Mouse (Mus musculus): ENCODE results near the gene Tmem131. TPM values are rescaled to one million over a fixed set of nuclear protein-coding genes. Genes with fewer than 3 reads are reported as not detected.

Gene Tmem131
- polyA plus RNA-seq (2015; fragmentation: Nextera tagmentation; extraction: Ambion mirVana): 13.7 and 16.8 TPM in 2 replicates

DNA sequence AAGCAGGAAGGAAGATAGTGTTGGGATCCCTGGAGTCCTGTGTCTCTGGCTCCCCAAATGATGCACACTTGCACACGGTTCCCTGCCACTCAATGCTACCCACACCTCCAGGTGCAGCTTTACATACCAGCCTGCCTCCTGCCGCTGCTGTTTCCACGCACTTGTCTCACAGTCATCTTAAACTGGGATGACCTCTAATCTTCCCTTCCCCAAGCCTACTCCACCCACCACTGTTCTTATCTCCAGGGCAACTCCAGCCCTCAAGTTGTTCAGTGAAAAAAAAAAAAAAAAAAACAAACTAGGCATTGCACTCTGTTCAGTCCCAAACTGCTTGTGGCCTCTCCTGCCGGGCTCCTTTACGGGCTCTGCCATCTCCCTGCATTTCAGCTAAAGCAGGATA is at the start of gene Tmem131:
Gene Tmem131 (minus strand): TSS at position 14 of the 400 bp plus-strand sequence.
- 58% methylated on average over 5 of the region's 5 CpGs for WGBS
- H3K27ac ChIP-seq: no peak within 1 kb of the TSS
- H3K4me1 ChIP-seq: peaks cover 3% of the 10 kb centered on the region; the same call in 1 of the 2 replicates
- no peak within 1 kb of the TSS for H3K4me2 ChIP-seq
- H3K9ac ChIP-seq: no peak within 1 kb of the TSS
- no peaks in the 10 kb centered on the region for H3K36me3 ChIP-seq
- no peak for ATAC-seq (ENCODE audit: insufficient read depth, low FRiP score, low read depth)
- no peak within 1 kb of the TSS for H3K4me3 ChIP-seq (replicated peaks)
- no peaks in the 10 kb centered on the region for H3K27me3 ChIP-seq (replicated peaks)
- no peaks in the 10 kb centered on the region for H3K9me3 ChIP-seq

GRCm38 (mm10) chr1:36988561-36988960 is 45.1 kb upstream of the Tmem131 start:
- Histone ChIP-seq H3K4me3 (replicated peaks) (no peak overlapping the region), H3K4me1 (0 out of 2 replicates have a peak, but pooled peaks cover 4% of the 10 kb centered on the region), H3K27ac (no peak overlapping the region), H3K27me3 (replicated peaks) (no peaks in the 10 kb centered on the region), H3K4me2 (no peak overlapping the region), H3K36me3 (no peaks in the 10 kb centered on the region), H3K9me3 (no peaks in the 10 kb centered on the region), H3K9ac (no peak overlapping the region)
- ATAC-seq (ENCODE audit: insufficient read depth, low FRiP score, low read depth): no peak
- 57% methylated on average over 6 of the region's 6 CpGs for WGBS

GRCm38 (mm10) chr1:36988161-36988560 is 44.7 kb upstream of the Tmem131 start:
- no peaks in the 10 kb centered on the region for H3K27me3 ChIP-seq (replicated peaks)
- no peak for ATAC-seq (ENCODE audit: insufficient read depth, low FRiP score, low read depth)
- no peak overlapping the region for H3K4me2 ChIP-seq
- H3K9ac ChIP-seq: no peak overlapping the region
- no peak overlapping the region for H3K27ac ChIP-seq
- WGBS: 91% methylated on average over 6 of the region's 6 CpGs
- H3K4me1 ChIP-seq: 0 out of 2 replicates have a peak, but pooled peaks cover 4% of the 10 kb centered on the region
- H3K36me3 ChIP-seq: no peaks in the 10 kb centered on the region
- no peaks in the 10 kb centered on the region for H3K9me3 ChIP-seq
- no peak overlapping the region for H3K4me3 ChIP-seq (replicated peaks)

- 70% methylated on average over 10 of the region's 10 CpGs for WGBS
- H3K4me1 ChIP-seq: 0 out of 2 replicates have a peak, but pooled peaks cover 4% of the 10 kb centered on the region
- ATAC-seq (ENCODE audit: insufficient read depth, low FRiP score, low read depth): no peak
- H3K27ac ChIP-seq: no peak overlapping the region
- no peaks in the 10 kb centered on the region for H3K9me3 ChIP-seq
- H3K27me3 ChIP-seq (replicated peaks): no peaks in the 10 kb centered on the region
- no peak overlapping the region for H3K9ac ChIP-seq
- H3K4me3 ChIP-seq (replicated peaks): no peak overlapping the region
- H3K4me2 ChIP-seq: no peak overlapping the region
- H3K36me3 ChIP-seq: no peaks in the 10 kb centered on the region
Observed at GRCm38 (mm10) chr1:36987172-36988148, 44.0 kb upstream of the Tmem131 start.

GRCm38 (mm10) chr1:36986396-36987160 is 43.1 kb upstream of the Tmem131 start:
- ATAC-seq (ENCODE audit: insufficient read depth, low FRiP score, low read depth): no peak
- H3K4me3 ChIP-seq (replicated peaks): no peak overlapping the region
- WGBS: 66% methylated on average over 14 of the region's 14 CpGs

DNA sequence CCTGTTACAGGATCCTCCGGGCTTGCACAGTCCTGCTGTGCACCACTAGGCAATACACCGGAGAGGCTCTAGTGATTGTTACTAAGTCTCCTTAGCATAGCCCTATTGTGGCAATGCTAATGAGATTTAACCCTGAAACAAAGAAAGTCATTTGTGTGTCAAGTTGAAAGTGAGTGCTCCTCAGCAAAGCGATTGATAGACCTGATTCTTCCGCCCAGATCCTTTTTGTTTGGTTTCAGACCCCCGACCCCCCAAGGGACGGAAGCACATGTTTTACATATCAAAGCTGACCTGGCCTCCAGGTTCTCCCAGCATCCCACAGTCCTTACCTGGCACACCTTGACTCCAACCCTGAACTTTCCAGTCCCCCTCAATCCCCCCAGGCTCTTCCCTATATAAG is 42.4 kb upstream of the Tmem131 start:
- 65% methylated on average over 6 of the region's 6 CpGs for WGBS
- H3K4me3 ChIP-seq (replicated peaks): no peak overlapping the region

More at GRCm38 (mm10) chr1:36986396-36987160, 43.1 kb upstream of the Tmem131 start:
- Histone ChIP-seq H3K36me3 (no peaks in the 10 kb centered on the region), H3K27ac (no peak overlapping the region), H3K4me2 (no peak overlapping the region), H3K4me1 (0 out of 2 replicates have a peak, but pooled peaks cover 4% of the 10 kb centered on the region), H3K9me3 (no peaks in the 10 kb centered on the region), H3K27me3 (replicated peaks) (no peaks in the 10 kb centered on the region), H3K9ac (no peak overlapping the region)

DNA sequence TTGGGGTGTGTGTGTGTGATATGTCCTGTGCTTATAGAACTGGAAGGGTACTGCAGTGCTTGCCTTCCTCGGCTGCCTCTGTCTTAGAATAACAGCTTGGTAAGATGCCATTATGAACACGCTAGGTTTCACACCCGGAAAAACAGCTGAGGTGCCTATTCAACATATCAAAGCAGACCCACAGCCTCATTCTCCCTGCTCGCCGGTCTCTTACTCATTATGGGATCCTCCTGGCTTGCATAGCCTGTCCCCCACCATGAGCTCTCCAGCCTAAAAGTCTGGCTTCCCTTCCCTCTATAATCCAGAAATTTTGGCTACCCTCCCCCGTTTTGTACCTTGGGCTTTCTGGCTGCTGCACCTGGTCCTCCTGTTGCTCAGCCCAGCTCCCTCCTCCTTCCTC is 40.9 kb upstream of the Tmem131 start:
- no peak for ATAC-seq (ENCODE audit: insufficient read depth, low FRiP score, low read depth)
- H3K36me3 ChIP-seq: no peaks in the 10 kb centered on the region
- 0 out of 2 replicates have a peak, but pooled peaks cover 4% of the 10 kb centered on the region for H3K4me1 ChIP-seq
- no peak overlapping the region for H3K27ac ChIP-seq
- no peak overlapping the region for H3K4me2 ChIP-seq
- WGBS: 28% methylated on average over 6 of the region's 6 CpGs
- H3K4me3 ChIP-seq (replicated peaks): no peak overlapping the region
- H3K9me3 ChIP-seq: no peaks in the 10 kb centered on the region
- H3K27me3 ChIP-seq (replicated peaks): no peaks in the 10 kb centered on the region
- no peak overlapping the region for H3K9ac ChIP-seq

More for the DNA sequence above, 42.4 kb upstream of the Tmem131 start:
- no peak for ATAC-seq (ENCODE audit: insufficient read depth, low FRiP score, low read depth)
- no peak overlapping the region for H3K27ac ChIP-seq
- H3K4me1 ChIP-seq: 0 out of 2 replicates have a peak, but pooled peaks cover 4% of the 10 kb centered on the region
- H3K27me3 ChIP-seq (replicated peaks): no peaks in the 10 kb centered on the region
- H3K4me2 ChIP-seq: no peak overlapping the region
- H3K9ac ChIP-seq: no peak overlapping the region
- no peaks in the 10 kb centered on the region for H3K9me3 ChIP-seq
- no peaks in the 10 kb centered on the region for H3K36me3 ChIP-seq

DNA sequence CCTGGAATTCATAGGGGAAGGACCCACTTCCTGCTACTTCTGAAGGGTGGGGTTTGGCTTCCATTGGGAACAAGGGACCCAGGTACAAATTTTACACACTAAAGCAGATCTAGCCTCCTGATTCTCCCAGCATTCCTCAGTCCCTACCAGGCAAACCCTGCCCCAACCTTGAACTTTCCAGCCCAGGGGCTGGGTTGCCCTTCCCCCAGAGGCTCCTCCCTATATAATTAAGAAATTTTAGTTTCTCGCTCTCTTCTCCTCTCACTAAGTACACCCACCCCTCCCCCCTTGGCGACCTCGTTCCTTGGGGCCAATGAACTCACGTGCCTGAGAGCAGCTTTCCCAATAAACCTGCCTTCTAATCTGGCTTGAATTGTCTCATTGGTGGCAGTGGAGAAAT is 40.3 kb upstream of the Tmem131 start:
- ATAC-seq (ENCODE audit: insufficient read depth, low FRiP score, low read depth): no peak
- H3K4me3 ChIP-seq (replicated peaks): no peak overlapping the region
- 0 out of 2 replicates have a peak, but pooled peaks cover 4% of the 10 kb centered on the region for H3K4me1 ChIP-seq
- H3K36me3 ChIP-seq: no peaks in the 10 kb centered on the region
- H3K9me3 ChIP-seq: no peaks in the 10 kb centered on the region
- H3K4me2 ChIP-seq: no peak overlapping the region
- no peak overlapping the region for H3K9ac ChIP-seq
- no peak overlapping the region for H3K27ac ChIP-seq
- 31% methylated on average over 4 of the region's 4 CpGs for WGBS
- no peaks in the 10 kb centered on the region for H3K27me3 ChIP-seq (replicated peaks)

- Histone ChIP-seq H3K36me3 (no peaks in the 10 kb centered on the region), H3K27me3 (replicated peaks) (no peaks in the 10 kb centered on the region), H3K4me1 (no peaks in the 10 kb centered on the region), H3K27ac (no peak overlapping the region), H3K9ac (no peak overlapping the region), H3K4me3 (replicated peaks) (no peak overlapping the region), H3K9me3 (no peaks in the 10 kb centered on the region), H3K4me2 (no peak overlapping the region)
- WGBS: 76% methylated on average over 9 of the region's 9 CpGs
- ATAC-seq (ENCODE audit: insufficient read depth, low FRiP score, low read depth): no peak
Observed at GRCm38 (mm10) chr1:36982191-36982961, 38.9 kb upstream of the Tmem131 start.

DNA sequence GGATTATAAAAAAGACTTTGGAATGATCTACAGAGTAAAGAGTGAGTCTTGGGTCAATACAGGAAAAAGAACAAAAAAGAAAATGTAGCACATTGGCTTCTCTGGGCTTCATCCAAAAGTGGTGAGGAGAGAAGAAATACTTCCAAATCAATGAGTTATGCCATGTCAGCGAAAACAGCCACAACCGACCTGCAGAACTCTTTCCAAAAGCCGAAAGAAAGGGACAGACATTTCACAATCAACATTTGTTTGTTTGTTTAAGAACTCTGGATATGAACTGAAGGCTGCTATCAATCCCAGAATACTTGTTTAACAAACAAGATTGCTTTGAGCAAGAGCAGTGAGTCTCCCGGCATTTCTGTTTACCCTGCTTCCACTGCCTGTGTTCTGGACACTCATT is 33.3 kb upstream of the Tmem131 start:
- Histone ChIP-seq H3K4me1 (no peaks in the 10 kb centered on the region), H3K9ac (no peak overlapping the region), H3K27ac (no peak overlapping the region), H3K27me3 (replicated peaks) (no peaks in the 10 kb centered on the region), H3K9me3 (no peaks in the 10 kb centered on the region), H3K36me3 (no peaks in the 10 kb centered on the region), H3K4me3 (replicated peaks) (no peak overlapping the region), H3K4me2 (no peak overlapping the region)
- WGBS: 68% methylated on average over 4 of the region's 4 CpGs
- ATAC-seq (ENCODE audit: insufficient read depth, low FRiP score, low read depth): no peak

- Histone ChIP-seq H3K4me2 (no peak overlapping the region), H3K27ac (no peak overlapping the region), H3K4me3 (replicated peaks) (no peak overlapping the region), H3K9ac (no peak overlapping the region), H3K27me3 (replicated peaks) (no peaks in the 10 kb centered on the region), H3K36me3 (no peaks in the 10 kb centered on the region), H3K4me1 (no peaks in the 10 kb centered on the region), H3K9me3 (no peaks in the 10 kb centered on the region)
- 74% methylated on average over 3 of the region's 3 CpGs for WGBS
- no peak for ATAC-seq (ENCODE audit: insufficient read depth, low FRiP score, low read depth)
Observed at GRCm38 (mm10) chr1:36970918-36971617, 27.6 kb upstream of the Tmem131 start.

Measured in stomach, embryonic 15.5 days (tissue).